Mouse (Mus musculus) left cerebral cortex, adult 11 months (tissue): ENCODE measurements around the gene Klk12.

Experiments used
- DNase-seq: peaks from one replicate; pipeline ENCODE4 v3.0.0; 2022; ENCODE audit warnings: low spot score

Klk12 gene

GRCm38 (mm10) chr7:43796355-43796754 is 27.7 kb downstream of the Klk12 start:
- no peak for DNase-seq

DNA sequence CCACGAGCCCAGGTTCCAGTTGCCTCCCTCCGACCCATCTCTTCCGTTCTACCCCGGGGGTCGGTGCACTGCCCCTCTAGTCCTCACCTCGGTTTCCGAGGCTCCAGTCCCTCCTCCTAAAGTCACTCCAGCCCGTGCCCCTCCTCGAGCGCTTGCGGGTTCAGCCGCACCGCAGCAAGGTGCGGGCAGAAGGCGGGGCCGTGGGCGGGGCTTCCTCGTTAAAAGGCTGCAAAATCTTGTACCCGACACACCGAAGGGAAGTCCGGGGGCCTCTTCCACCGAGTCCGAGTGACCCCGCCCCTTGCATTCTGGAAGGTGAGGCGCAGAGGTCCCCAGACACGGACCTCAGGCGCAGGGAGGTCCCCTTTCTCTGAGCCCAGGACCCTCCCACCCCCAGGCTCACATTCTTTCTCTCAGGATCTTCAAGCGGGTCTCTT is 28.7 kb downstream of the Klk12 start, which contains the start of gene Klk8:
Gene Klk8 (plus strand): TSS at position 245 of the 437 bp plus-strand sequence.
- no peak for DNase-seq

DNA sequence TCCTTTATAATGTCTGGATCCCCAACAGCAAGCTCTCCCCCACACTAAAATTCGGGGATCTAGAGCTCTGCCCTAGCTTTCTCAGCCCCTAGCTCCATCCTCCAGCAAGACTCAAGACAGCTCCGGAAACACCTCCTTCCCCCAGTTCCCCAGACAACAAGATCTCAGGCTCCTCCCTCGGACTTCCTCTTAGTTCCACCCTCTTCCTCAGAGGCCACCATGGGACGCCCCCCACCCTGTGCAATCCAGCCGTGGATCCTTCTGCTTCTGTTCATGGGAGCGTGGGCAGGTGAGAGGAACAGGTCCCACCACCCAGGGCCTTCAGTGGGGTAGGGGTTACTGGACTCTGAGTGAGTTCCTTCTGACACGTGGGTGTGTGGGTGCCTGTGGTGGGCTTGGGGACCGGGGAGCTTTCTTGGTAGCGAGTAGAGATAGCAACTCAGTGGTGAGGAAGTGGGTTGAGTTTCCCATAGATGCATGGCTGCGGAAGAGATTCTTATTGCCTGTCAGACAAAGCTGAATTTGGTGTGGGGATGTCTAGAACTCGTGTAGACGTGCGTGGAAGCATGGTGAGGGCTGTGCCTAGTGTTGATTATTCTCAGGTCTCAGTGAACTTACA is 29.3 kb downstream of the Klk12 start:
- no peak for DNase-seq

DNA sequence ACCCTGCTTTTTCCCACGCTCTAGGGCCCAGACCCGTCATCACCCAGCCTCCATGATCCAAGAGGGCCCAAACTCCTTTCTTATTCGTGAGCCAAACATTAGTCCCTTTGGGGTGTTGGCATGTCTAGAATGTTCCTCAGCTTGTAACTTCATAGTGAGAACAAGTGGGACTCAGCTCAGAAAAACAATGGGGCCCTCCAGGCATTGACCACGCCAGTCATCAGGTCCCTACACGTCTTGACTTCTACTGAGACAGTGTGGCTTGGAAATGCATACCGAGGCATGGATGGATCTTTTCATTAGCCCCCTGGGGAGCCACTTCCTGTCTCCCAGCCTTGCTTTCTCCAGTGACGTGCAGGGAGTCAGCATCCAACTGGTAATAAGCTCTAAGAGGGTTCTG is 31.2 kb downstream of the Klk12 start:
- no peak for DNase-seq

GRCm38 (mm10) chr7:43810994-43811393 is 42.3 kb downstream of the Klk12 start, which contains the start of gene Klk7:
TSS of gene Klk7 (plus strand) at chr7:43811294.
- DNase-seq = no peak

DNA sequence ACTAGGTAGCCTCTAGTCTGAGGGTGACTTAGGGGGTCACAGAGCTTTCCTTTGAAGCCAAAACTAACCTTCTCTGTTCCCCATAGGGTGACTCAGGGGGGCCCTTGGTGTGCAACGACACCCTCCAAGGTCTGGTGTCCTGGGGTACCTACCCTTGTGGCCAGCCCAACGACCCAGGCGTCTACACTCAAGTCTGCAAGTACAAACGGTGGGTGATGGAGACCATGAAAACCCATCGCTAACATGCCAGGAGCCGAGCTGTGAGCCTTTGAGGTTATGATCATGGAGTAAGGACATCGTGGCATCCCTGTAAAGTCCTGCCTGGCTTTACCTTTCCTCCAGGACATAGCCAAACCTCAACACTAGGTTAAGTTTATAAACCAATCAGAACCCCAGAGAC is 46.5 kb downstream of the Klk12 start:
- no peak for DNase-seq

- no peak for DNase-seq
These were observed 48.0 kb downstream of the Klk12 start for GRCm38 (mm10) chr7:43816746-43817145.

GRCm38 (mm10) chr7:43821581-43821980 is 52.9 kb downstream of the Klk12 start:
- DNase-seq = no peak
